Mouse (Mus musculus) CH12.LX (cell line): ENCODE data around the gene Coq10b.

Experiments used
- CHD1 ChIP-seq: IDR thresholded peaks from 2 replicates; pipeline ENCODE4 v1.6.1; 2012; ENCODE audit warnings: low read depth, low read length, improper control_type of control experiment, inconsistent platforms
- CHD2 ChIP-seq: IDR thresholded peaks from 2 replicates; pipeline ENCODE4 v1.6.1; 2011; ENCODE audit warnings: low read length, improper control_type of control experiment
- CTCF ChIP-seq, 2 experiments: IDR thresholded peaks in 1 of 2; conservative IDR thresholded peaks in 1 of 2; 2 replicates each; pipeline ENCODE4 v1.5.1; 2011 to 2012; ENCODE audit warnings: low read depth in 2 of 2, low read length in 2 of 2, improper control_type of control experiment in 1 of 2, inconsistent platforms in 1 of 2, mild to moderate bottlenecking in 1 of 2, moderate library complexity in 1 of 2
- E2F4 ChIP-seq: IDR thresholded peaks from 2 replicates; pipeline ENCODE4 v1.6.1; 2011; ENCODE audit warnings: low read depth, low read length, improper control_type of control experiment; ENCODE audit not compliant: insufficient replicate concordance
- ELF1 ChIP-seq: IDR thresholded peaks from 2 replicates; pipeline ENCODE4 v1.6.1; 2014; ENCODE audit warnings: low read depth, mild to moderate bottlenecking, inconsistent platforms, low read length, improper control_type of control experiment
- EP300 ChIP-seq: IDR thresholded peaks from 2 replicates; pipeline ENCODE4 v1.6.1; 2011; ENCODE audit warnings: low read length, improper control_type of control experiment
- MAX ChIP-seq: IDR thresholded peaks from 2 replicates; pipeline ENCODE4 v1.6.1; 2011; ENCODE audit warnings: low read length, improper control_type of control experiment
- MXI1 ChIP-seq: IDR thresholded peaks from 2 replicates; pipeline ENCODE4 v1.6.1; 2011; ENCODE audit warnings: mild to moderate bottlenecking, low read depth, low read length, improper control_type of control experiment
- NRF1 ChIP-seq: IDR thresholded peaks from 2 replicates; pipeline ENCODE4 v1.6.1; 2014; ENCODE audit warnings: low read depth, mild to moderate bottlenecking, inconsistent platforms, low read length, improper control_type of control experiment, moderate library complexity
- POLR2A ChIP-seq: IDR thresholded peaks from 2 replicates; pipeline ENCODE4 v1.6.1; 2011; ENCODE audit warnings: low read depth, mild to moderate bottlenecking, improper control_type of control experiment, low read length
- TBP ChIP-seq: conservative IDR thresholded peaks from 2 replicates; pipeline ENCODE4 v1.6.1; 2011; ENCODE audit warnings: low read depth, low read length, improper control_type of control experiment
- USF1 ChIP-seq: IDR thresholded peaks from 2 replicates; pipeline ENCODE4 v1.6.1; 2014; ENCODE audit warnings: low read depth, mild to moderate bottlenecking, inconsistent platforms, low read length, improper control_type of control experiment
- ZC3H11A ChIP-seq: IDR thresholded peaks from 2 replicates; pipeline ENCODE4 v1.6.1; 2012; ENCODE audit warnings: low read depth, mild to moderate bottlenecking, inconsistent platforms, low read length, improper control_type of control experiment

- no peak for TF ChIP-seq POLR2A
- no peak for TF ChIP-seq MXI1
- TF ChIP-seq CTCF (conservative IDR thresholded peaks at IDR 0.05 in 1 of 2, IDR thresholded peaks at IDR 0.05 in 1 of 2; ENCODE audit: low read depth in 2 of 2, low read length in 2 of 2), result no peak
- TF ChIP-seq CHD1, result no peak
- no peak for TF ChIP-seq NRF1
- no peak for TF ChIP-seq USF1
- TF ChIP-seq TBP, result no peak
- no peak for TF ChIP-seq ELF1
- no peak for TF ChIP-seq CHD2
- no peak for TF ChIP-seq MAX
- TF ChIP-seq E2F4, result no peak
- TF ChIP-seq EP300, result no peak
- TF ChIP-seq ZC3H11A, result no peak
Measured at GRCm38 (mm10) chr1:55041691-55042090, 10.9 kb upstream of the Coq10b start.
